Mouse (Mus musculus) heart, postnatal 25 days (tissue): ENCODE data around the gene Gm28042. TPM values are rescaled to one million over a fixed set of nuclear protein-coding genes. Genes with fewer than 3 reads are reported as not detected.

Source experiments
- DNase-seq: peaks from one replicate; pipeline ENCODE4 v3.0.0; 2022; ENCODE audit warnings: low spot score
- intact Hi-C: fragments of 180-260 bp; cut with DNase I; formaldehyde crosslinking; loops from one replicate; pipeline ENCODE4 v1.15.1; 2025
- total RNA-seq, 2 experiments: library from RNA; stranded (reverse); gene quantifications; 2 replicates each; pipeline ENCODE4 v1.2.3; 2021

Gm28042 gene
- total RNA-seq: under 1 TPM; 0.81 TPM

GRCm38 (mm10) chr2:120026984-120027949 is at the start of gene Gm28042, which contains the start of gene Jmjd7:
Gene Gm28042 (plus strand): TSS chr2:120027493.
Gene Jmjd7 (plus strand): TSS chr2:120027483.
- intact Hi-C loops: no loop called here
- peak; percentile 81 for DNase-seq

DNA sequence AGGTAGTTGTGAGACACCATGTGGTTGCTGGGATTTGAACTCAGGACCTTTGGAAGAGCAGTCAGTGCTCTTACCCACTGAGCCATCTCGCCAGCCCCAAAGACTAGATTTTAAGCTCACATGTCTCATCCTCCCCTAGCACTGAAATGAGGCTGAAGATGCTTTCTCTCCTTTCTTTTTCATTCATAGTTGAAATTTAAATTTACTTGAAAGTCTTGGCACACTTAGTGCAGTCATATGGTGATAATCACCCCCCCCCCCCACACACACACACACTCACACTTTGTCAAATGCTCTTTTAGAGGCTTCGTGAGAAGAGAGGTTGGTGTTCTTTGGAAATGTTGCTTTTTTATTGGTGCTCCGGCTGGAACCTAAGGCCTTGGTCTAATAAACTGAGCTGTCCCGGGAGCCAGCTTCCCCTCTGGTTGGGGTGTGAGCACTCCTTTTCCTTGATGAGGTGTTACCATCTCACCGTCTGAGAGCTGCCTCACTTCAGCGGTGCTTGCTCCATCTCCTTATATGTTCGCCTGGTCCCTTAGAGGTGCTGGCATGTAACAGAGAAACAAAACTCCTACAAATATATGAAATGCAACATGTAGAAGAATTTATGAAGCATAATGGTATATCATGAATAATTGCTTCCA is 46.8 kb upstream of the Gm28042 start:
- DNase-seq: no peak
- intact Hi-C loops: no loop called here

DNA sequence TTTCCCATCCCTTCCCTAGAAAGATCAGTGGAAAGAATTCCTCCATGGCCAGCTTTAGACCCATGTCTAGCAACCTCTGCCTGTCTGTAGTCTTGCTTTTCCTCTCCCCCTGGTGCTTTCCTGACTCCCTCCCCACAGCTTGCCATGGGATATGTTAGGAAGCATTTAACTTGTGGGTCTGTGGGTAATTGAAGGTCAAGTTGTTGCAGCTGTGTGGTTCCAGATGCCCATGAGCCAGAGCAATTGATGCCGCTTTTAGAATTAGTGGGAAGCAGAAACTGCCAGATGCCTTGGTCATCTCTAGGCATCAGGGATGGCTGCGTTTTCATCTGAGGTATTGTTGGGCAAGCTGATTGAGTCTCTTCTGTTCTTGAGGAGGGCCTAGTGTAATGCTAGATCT is 45.7 kb upstream of the Gm28042 start:
- intact Hi-C loops: no loop called here
- DNase-seq: no peak

GRCm38 (mm10) chr2:119985871-119986270 is 41.4 kb upstream of the Gm28042 start:
- intact Hi-C loops: no loop called here
- DNase-seq: no peak

GRCm38 (mm10) chr2:119986369-119986768 is 40.9 kb upstream of the Gm28042 start:
- intact Hi-C loops: no loop called here
- DNase-seq: no peak

DNA sequence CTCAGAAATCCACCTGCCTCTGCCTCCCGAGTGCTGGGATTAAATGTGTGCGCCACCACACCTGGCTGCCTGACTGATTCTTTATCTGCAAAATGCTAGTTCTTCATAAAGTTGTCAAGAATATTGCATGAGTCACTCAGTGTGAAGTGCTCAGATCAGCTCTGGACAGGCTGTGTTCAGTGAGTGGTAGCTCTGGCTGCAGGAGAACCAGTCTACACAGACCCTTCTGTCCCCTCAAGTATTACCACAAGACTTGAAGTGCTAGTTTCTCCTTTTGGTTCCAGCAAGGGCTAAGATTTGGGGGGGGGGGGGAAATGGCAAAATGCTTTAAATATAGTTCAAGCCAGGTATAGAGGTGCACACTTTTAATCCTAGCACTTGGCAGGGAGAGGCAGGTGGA is 39.9 kb upstream of the Gm28042 start:
- intact Hi-C loops: no loop called here

DNA sequence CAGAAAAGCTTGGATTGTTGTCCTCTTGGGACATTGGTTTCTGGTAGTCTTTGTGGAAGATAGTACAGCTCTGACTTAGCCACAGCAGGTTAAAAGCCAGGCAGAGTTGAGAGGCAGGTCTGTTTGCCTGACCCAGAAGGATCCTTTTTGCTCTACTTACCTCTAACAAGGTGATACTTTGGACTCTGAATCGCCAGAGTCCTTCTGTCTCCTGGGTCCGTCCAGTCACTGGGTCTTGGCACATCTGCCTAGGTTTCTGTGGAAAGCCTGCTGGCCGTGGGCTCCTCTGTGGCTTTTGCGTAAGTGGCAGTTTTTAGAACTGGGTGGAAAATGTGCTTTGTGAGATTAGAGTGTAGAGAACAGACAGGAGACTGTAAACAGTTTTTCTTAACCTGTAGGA is 38.3 kb upstream of the Gm28042 start:
- intact Hi-C loops: no loop called here
- no peak for DNase-seq

More for the DNA sequence above, 39.9 kb upstream of the Gm28042 start:
- no peak for DNase-seq

GRCm38 (mm10) chr2:119990881-119991280 is 36.4 kb upstream of the Gm28042 start:
- no peak for DNase-seq
- intact Hi-C loops: no loop called here

DNA sequence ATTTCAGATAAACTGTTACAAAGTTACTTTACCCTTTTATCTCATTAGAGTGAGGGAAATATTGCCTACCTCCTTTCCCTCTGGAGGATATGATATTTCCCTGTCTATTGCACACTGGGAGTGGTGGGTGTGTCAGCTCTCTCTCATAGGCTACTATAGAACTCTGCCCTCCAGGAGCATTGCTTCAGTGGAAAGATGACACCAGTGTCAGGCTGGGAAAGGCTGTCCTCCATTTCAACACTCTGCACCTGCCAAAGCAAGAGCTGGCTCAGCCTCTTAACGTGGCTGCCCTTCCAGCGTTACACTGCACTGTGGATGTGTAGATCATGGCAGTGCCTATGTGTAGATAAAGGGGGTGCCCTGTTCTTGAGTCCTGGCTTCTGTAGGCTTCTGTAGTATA is 34.9 kb upstream of the Gm28042 start:
- DNase-seq: no peak
- intact Hi-C loops: no loop called here

- no peak for DNase-seq
- intact Hi-C loops: no loop called here
These were observed 33.8 kb upstream of the Gm28042 start for GRCm38 (mm10) chr2:119993515-119993914.

GRCm38 (mm10) chr2:119994839-119995238 is 32.5 kb upstream of the Gm28042 start:
- intact Hi-C loops: no loop called here
- no peak for DNase-seq

- intact Hi-C loops: no loop called here
- peak; percentile 13 for DNase-seq
These were observed 31.7 kb upstream of the Gm28042 start for GRCm38 (mm10) chr2:119995391-119996281.

DNA sequence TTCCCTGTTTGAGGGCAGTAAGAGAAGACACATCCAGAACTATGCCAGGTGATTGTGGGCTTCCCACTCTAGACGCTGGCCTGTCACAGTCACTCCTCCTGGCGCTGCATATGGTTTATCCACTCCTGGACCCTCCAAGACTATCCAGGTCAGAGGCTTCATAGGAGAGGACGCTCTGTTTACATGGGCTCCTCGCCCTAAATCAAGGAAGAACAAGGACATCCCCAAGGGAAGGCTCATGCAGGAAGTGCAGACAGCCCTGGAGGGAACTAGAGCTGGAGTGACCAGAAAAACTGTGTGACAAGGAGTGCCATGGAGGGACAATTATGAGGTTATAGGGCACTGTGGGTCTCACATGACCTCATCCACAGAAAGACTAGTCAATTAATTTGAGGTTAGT is 29.9 kb upstream of the Gm28042 start:
- DNase-seq: no peak
- intact Hi-C loops: no loop called here

DNA sequence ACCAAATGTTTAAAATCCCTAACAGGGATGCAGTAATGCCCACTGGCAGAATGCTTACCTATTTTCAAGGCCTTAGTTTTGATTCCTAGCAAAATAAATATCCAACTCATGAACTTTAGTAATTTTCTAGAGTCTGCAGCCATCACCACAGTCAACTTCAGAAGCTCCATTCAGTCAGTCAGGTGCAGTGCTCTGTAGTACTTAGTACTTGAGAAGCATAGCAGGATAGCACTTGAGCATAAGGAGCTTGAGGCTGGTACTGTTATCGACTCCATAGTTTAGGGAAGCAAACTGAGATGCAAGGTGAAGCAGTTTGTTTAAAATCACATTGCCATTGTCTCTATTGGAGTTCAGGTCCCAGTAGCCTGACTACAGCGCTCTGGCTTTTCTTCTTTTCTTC is 27.6 kb upstream of the Gm28042 start:
- intact Hi-C loops: no loop called here

GRCm38 (mm10) chr2:120000882-120001584 is 26.3 kb upstream of the Gm28042 start:
- intact Hi-C loops: no loop called here
- no peak for DNase-seq

More for the DNA sequence above, 27.6 kb upstream of the Gm28042 start:
- DNase-seq: no peak

GRCm38 (mm10) chr2:120001956-120002355 is 25.3 kb upstream of the Gm28042 start:
- no peak for DNase-seq
- intact Hi-C loops: no loop called here

DNA sequence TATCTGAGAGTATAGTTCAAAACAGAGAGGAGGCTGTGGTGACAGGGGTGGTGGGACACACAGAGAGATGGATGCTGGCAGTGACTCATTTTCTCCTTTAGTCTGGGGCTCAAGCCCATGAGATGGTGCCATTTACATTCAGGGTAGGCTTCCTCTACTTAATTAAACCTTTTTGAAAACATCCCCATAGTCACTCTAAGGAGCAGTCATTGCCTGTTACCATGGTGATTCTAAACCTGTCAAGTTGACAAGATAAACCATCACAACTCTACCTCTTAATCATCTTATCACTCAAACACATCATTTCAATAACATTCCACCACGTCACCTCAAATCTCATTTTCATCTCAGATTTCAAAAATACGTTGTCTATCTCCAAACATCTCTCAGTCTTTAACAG is 23.3 kb upstream of the Gm28042 start:
- no peak for DNase-seq
- intact Hi-C loops: no loop called here

- intact Hi-C loops: no loop called here
- DNase-seq: no peak
These were observed 20.6 kb upstream of the Gm28042 start for GRCm38 (mm10) chr2:120006696-120007095.

DNA sequence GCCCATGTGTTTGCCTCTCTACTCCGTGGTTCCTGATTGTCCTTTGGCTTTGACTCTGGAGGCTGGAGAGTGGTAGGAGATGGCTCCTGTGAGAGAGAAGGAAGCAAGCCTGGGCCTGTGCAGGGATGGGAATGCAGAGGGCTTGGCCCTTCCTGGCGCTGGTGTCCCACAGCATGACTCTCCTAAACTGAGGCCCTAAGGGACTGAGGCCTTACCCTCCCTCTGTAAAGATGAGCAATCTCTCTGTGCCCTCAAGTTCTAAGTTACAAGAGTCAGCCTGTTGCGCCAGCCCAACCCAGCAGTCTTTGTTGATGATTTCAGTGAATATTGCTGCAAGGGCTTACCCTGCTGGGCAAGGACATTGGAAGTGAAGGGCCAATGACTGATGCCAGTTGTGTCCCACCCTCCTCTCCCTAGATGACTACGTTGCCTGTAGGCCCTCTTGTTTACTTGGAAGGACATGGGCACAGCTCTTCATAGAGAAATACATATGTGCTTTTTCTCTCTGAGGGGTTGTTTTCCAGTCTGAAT is 19.5 kb upstream of the Gm28042 start:
- intact Hi-C loops: no loop called here
- DNase-seq: no peak
